Mouse (Mus musculus) midbrain, embryonic 14.5 days (tissue): ENCODE measurements at regions not wholly inside any gene's neighbourhood (a gene's known extent, or its start where the extent isn't known, plus 50 kb on each side); places are given as distances from the start of the nearest gene placed in this dataset.
A peak's percentile ranks its signal among the peaks of the same experiment; 100 is the strongest.

Source experiments
- ATAC-seq: fragments of 200-750 bp; cut with Nextera tagmentation; 2 replicates; pipeline ENCODE4 v1.8.0; 2017; ENCODE audit warnings: moderate number of reproducible peaks, moderate library complexity; ENCODE audit not compliant: low FRiP score, low TSS enrichment
- DNase-seq: peaks from one replicate; pipeline ENCODE4 v3.0.0-alpha.2; 2015
- H3K27ac ChIP-seq: fragments of 300-500 bp; sonication (generic); replicated peaks from 2 replicates; pipeline ENCODE4 v1.5.1; 2014; ENCODE audit warnings: mild to moderate bottlenecking, low read depth, low read length, moderate library complexity
- H3K27me3 ChIP-seq: fragments of 300-500 bp; sonication (generic); 2 replicates; pipeline ENCODE4 v1.6.1; 2014; ENCODE audit warnings: low read length, control low read depth, mixed read lengths; ENCODE audit not compliant: control insufficient read depth, insufficient read depth
- H3K36me3 ChIP-seq: fragments of 300-500 bp; sonication (generic); 2 replicates; pipeline ENCODE4 v1.6.1; 2014; ENCODE audit warnings: low read length, control low read depth; ENCODE audit not compliant: control insufficient read depth, insufficient read depth
- H3K4me1 ChIP-seq: fragments of 300-500 bp; sonication (generic); 2 replicates; pipeline ENCODE4 v1.6.1; 2014; ENCODE audit warnings: mild to moderate bottlenecking, antibody characterized with exemption, low read length, control low read depth; ENCODE audit not compliant: control insufficient read depth, insufficient read depth
- H3K4me2 ChIP-seq: fragments of 300-500 bp; sonication (generic); 2 replicates; pipeline ENCODE4 v1.6.1; 2014; ENCODE audit warnings: mild to moderate bottlenecking, low read length, moderate library complexity
- H3K4me3 ChIP-seq: fragments of 300-500 bp; sonication (generic); replicated peaks from 2 replicates; pipeline ENCODE4 v1.5.1; 2014; ENCODE audit warnings: low read depth, low read length
- H3K9ac ChIP-seq: fragments of 300-500 bp; sonication (generic); replicated peaks from 2 replicates; pipeline ENCODE4 v1.6.1; 2014; ENCODE audit warnings: mild to moderate bottlenecking, low read length, moderate library complexity
- H3K9me3 ChIP-seq: fragments of 300-500 bp; sonication (generic); 2 replicates; pipeline ENCODE4 v1.6.1; 2016; ENCODE audit warnings: low read length, control low read depth, mixed read lengths; ENCODE audit not compliant: control insufficient read depth
- WGBS: fragments of 180-500 bp; shearing (Covaris S2); extraction: QIAGEN DNeasy Blood & Tissue Kit; methylation state at CpG from one replicate; pipeline ENCODE4 v1.1.7; 2014; 5-methylcytosine and 5-hydroxymethylcytosine counted together

- no peaks in the 10 kb centered on the region for H3K9me3 ChIP-seq
- ATAC-seq = no peak
Measured at GRCm38 (mm10) chrX:42399343-42399742, 90.1 kb upstream of the Tex13c2 start.

GRCm38 (mm10) chrX:42401091-42401490 is 88.4 kb upstream of the Tex13c2 start:
- WGBS = 54% methylated on average over 1 of the region's 1 CpGs
- no peaks in the 10 kb centered on the region for H3K9me3 ChIP-seq

More at GRCm38 (mm10) chrX:42399343-42399742, 90.1 kb upstream of the Tex13c2 start:
- H3K27ac ChIP-seq = no peak overlapping the region
- DNase-seq = no peak
- H3K4me3 ChIP-seq = no peak overlapping the region
- no peaks in the 10 kb centered on the region for H3K4me1 ChIP-seq
- H3K4me2 ChIP-seq = no peak overlapping the region
- no peaks in the 10 kb centered on the region for H3K27me3 ChIP-seq
- H3K36me3 ChIP-seq = no peaks in the 10 kb centered on the region
- no peak overlapping the region for H3K9ac ChIP-seq

GRCm38 (mm10) chrX:42401564-42402334 is 87.7 kb upstream of the Tex13c2 start:
- DNase-seq (no peak), ATAC-seq (no peak)
- 40% methylated on average over 7 of the region's 7 CpGs for WGBS
- Histone ChIP-seq H3K4me1 (no peaks in the 10 kb centered on the region), H3K36me3 (no peaks in the 10 kb centered on the region), H3K27ac (no peak overlapping the region), H3K27me3 (no peaks in the 10 kb centered on the region), H3K9me3 (no peaks in the 10 kb centered on the region), H3K4me2 (no peak overlapping the region), H3K9ac (no peak overlapping the region), H3K4me3 (no peak overlapping the region)

More at GRCm38 (mm10) chrX:42401091-42401490, 88.4 kb upstream of the Tex13c2 start:
- ATAC-seq (no peak), DNase-seq (no peak)
- Histone ChIP-seq H3K9ac (no peak overlapping the region), H3K36me3 (no peaks in the 10 kb centered on the region), H3K4me1 (no peaks in the 10 kb centered on the region), H3K4me3 (no peak overlapping the region), H3K4me2 (no peak overlapping the region), H3K27ac (no peak overlapping the region), H3K27me3 (no peaks in the 10 kb centered on the region)

- DNase-seq = no peak
- WGBS = 50% methylated on average over 4 of the region's 4 CpGs
- Histone ChIP-seq H3K27me3 (no peaks in the 10 kb centered on the region), H3K9ac (no peak overlapping the region), H3K4me1 (no peaks in the 10 kb centered on the region), H3K4me3 (no peak overlapping the region), H3K4me2 (no peak overlapping the region), H3K27ac (no peak overlapping the region), H3K9me3 (no peaks in the 10 kb centered on the region), H3K36me3 (no peaks in the 10 kb centered on the region)
- ATAC-seq = no peak
Measured at GRCm38 (mm10) chrX:42402335-42402605, 87.2 kb upstream of the Tex13c2 start.

- H3K4me2 ChIP-seq = no peak overlapping the region
- no peaks in the 10 kb centered on the region for H3K27me3 ChIP-seq
- no peak overlapping the region for H3K4me3 ChIP-seq
- H3K4me1 ChIP-seq = no peaks in the 10 kb centered on the region
- peak; percentile 22 for DNase-seq
- ATAC-seq = peak; percentile 43; the same call in 1 of the 2 replicates
- H3K9ac ChIP-seq = no peak overlapping the region
- no peak overlapping the region for H3K27ac ChIP-seq
- H3K9me3 ChIP-seq = no peaks in the 10 kb centered on the region
- WGBS = 20% methylated on average over 7 of the region's 7 CpGs
- H3K36me3 ChIP-seq = no peaks in the 10 kb centered on the region
Measured at GRCm38 (mm10) chrX:42431851-42432635, 57.4 kb upstream of the Tex13c2 start.
